Mouse (Mus musculus) stomach, embryonic 14.5 days (tissue): Measurements from ENCODE around the gene Sipa1l1. TPM values are rescaled to one million over a fixed set of nuclear protein-coding genes. Genes with fewer than 3 reads are reported as not detected.

Source experiments
- ATAC-seq: fragments of 200-750 bp; cut with Nextera tagmentation; 2 replicates; pipeline ENCODE4 v1.8.0; 2017; ENCODE audit warnings: low read depth, moderate TSS enrichment; ENCODE audit not compliant: insufficient number of reproducible peaks, insufficient read depth, low FRiP score
- H3K27ac ChIP-seq: fragments of 300-500 bp; sonication (generic); 2 replicates; pipeline ENCODE4 v1.5.1; 2014; ENCODE audit warnings: mild to moderate bottlenecking, low read length, moderate library complexity, mixed read lengths
- H3K27me3 ChIP-seq: fragments of 300-500 bp; sonication (generic); 2 replicates; pipeline ENCODE4 v1.6.1; 2014; ENCODE audit warnings: low read length, control low read depth, mixed read lengths; ENCODE audit not compliant: control insufficient read depth, insufficient read depth
- H3K36me3 ChIP-seq: fragments of 300-500 bp; sonication (generic); 2 replicates; pipeline ENCODE4 v1.6.1; 2014; ENCODE audit warnings: mild to moderate bottlenecking, control low read depth, low read length, moderate library complexity, mixed read lengths; ENCODE audit not compliant: control insufficient read depth, insufficient read depth
- H3K4me1 ChIP-seq: fragments of 300-500 bp; sonication (generic); 2 replicates; pipeline ENCODE4 v1.6.1; 2014; ENCODE audit warnings: low read length, control low read depth, mixed read lengths; ENCODE audit not compliant: control insufficient read depth, insufficient read depth
- H3K4me2 ChIP-seq: fragments of 300-500 bp; sonication (generic); replicated peaks from 2 replicates; pipeline ENCODE4 v1.6.1; 2014; ENCODE audit warnings: low read depth, low read length, control low read depth
- H3K4me3 ChIP-seq: fragments of 300-500 bp; sonication (generic); 2 replicates; pipeline ENCODE4 v1.5.1; 2014; ENCODE audit warnings: low read depth, low read length, control low read depth
- H3K9ac ChIP-seq: fragments of 300-500 bp; sonication (generic); replicated peaks from 2 replicates; pipeline ENCODE4 v1.6.1; 2014; ENCODE audit warnings: low read depth, mild to moderate bottlenecking, control low read depth, low read length, moderate library complexity, mixed read lengths
- H3K9me3 ChIP-seq: fragments of 300-500 bp; sonication (generic); 2 replicates; pipeline ENCODE4 v1.6.1; 2016; ENCODE audit warnings: low read depth, low read length, control low read depth; ENCODE audit not compliant: control insufficient read depth
- WGBS: fragments of 180-500 bp; shearing (Covaris S2); extraction: QIAGEN DNeasy Blood & Tissue Kit; methylation state at CpG from one replicate; pipeline ENCODE4 v1.1.7; 2014; 5-methylcytosine and 5-hydroxymethylcytosine counted together
- polyA plus RNA-seq: library from polyadenylated mRNA; unstranded; fragments of >200 nt; fragmentation: Nextera tagmentation; extraction: Ambion mirVana; gene quantifications from 2 replicates; pipeline ENCODE4 v1.2.1, GENCODE M21; 2014

Sipa1l1 gene
- polyA plus RNA-seq, 1 experiment from 2014 or later: 44.0 TPM

- Histone ChIP-seq H3K9ac (no peak overlapping the region), H3K4me2 (no peak overlapping the region), H3K27me3 (no peaks in the 10 kb centered on the region), H3K27ac (no peak overlapping the region), H3K4me3 (no peak overlapping the region), H3K4me1 (no peaks in the 10 kb centered on the region), H3K36me3 (no peaks in the 10 kb centered on the region), H3K9me3 (no peaks in the 10 kb centered on the region)
- no peak for ATAC-seq
- WGBS: 65% methylated on average over 12 of the region's 12 CpGs
These were observed 22.0 kb upstream of the Sipa1l1 start for GRCm38 (mm10) chr12:82147021-82147693.

DNA sequence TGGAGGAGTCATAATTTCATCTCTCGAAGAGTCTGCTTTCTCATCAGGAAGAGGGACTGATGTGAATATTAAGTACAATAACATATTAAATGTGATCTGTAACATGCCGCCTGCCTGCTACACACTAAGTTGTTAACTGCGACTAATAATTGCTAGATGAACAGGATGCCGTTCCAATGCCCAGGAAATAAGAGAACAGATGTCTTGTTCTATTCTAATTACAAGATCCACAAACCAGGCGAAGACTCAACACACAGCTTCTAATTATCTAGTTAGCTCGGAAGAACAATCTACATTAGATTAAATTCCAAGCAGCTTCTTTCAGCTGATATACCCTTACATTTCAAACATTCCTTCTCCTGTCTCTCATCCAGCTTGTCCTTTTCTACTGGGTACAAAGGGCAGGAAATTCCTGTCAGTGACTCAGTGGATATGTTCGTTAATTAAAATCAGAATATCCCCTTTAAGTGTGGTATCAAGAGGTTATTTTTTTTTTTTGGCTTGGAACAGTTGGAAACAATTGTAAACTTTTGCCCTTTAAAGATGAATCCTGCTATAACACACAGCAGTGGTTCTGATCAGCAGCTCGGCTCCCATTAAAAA lies 20.7 kb upstream of the Sipa1l1 start:
- Histone ChIP-seq H3K9ac (no peak overlapping the region), H3K27me3 (no peaks in the 10 kb centered on the region), H3K4me2 (no peak overlapping the region), H3K9me3 (no peaks in the 10 kb centered on the region), H3K4me3 (no peak overlapping the region), H3K4me1 (no peaks in the 10 kb centered on the region), H3K36me3 (no peaks in the 10 kb centered on the region), H3K27ac (no peak overlapping the region)
- 71% methylated on average over 8 of the region's 8 CpGs for WGBS
- ATAC-seq: no peak

- Histone ChIP-seq H3K4me1 (no peaks in the 10 kb centered on the region), H3K27me3 (no peaks in the 10 kb centered on the region), H3K36me3 (no peaks in the 10 kb centered on the region), H3K4me3 (no peak overlapping the region), H3K4me2 (no peak overlapping the region), H3K27ac (no peak overlapping the region), H3K9me3 (no peaks in the 10 kb centered on the region), H3K9ac (no peak overlapping the region)
- ATAC-seq: no peak
- WGBS: 68% methylated on average over 2 of the region's 2 CpGs
These were observed 18.1 kb upstream of the Sipa1l1 start for GRCm38 (mm10) chr12:82151019-82151418.

- Histone ChIP-seq H3K4me1 (no peaks in the 10 kb centered on the region), H3K9me3 (no peaks in the 10 kb centered on the region), H3K36me3 (no peaks in the 10 kb centered on the region), H3K4me2 (no peak overlapping the region), H3K9ac (no peak overlapping the region), H3K27me3 (no peaks in the 10 kb centered on the region), H3K4me3 (no peak overlapping the region), H3K27ac (no peak overlapping the region)
- WGBS: 86% methylated on average over 4 of the region's 4 CpGs
- no peak for ATAC-seq
These were observed 14.6 kb upstream of the Sipa1l1 start for GRCm38 (mm10) chr12:82154527-82154926.

DNA sequence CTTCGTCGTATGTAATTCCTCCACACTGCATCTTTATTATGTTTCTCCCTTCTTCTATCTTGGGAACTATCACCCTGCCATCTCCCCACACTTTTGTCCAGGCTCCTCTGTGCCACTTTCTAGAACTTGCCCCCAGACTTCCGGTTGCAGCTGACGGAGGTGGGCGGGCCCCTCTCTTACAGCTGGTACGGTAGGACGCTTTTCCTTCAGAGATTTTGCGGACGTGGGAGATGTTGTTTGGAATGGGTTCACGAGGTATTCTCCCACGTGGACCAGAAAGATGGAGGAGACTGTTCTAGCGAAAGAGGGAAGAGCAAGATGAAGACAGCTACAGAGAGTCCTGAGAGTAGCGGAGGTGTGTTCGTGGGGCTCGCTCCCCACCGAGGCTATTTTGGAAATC lies 10.6 kb upstream of the Sipa1l1 start:
- no peak overlapping the region for H3K4me3 ChIP-seq
- H3K36me3 ChIP-seq: no peaks in the 10 kb centered on the region
- H3K9ac ChIP-seq: no peak overlapping the region
- no peaks in the 10 kb centered on the region for H3K9me3 ChIP-seq
- 94% methylated on average over 16 of the region's 16 CpGs for whole genome bisulfite sequencing
- no peak overlapping the region for H3K27ac ChIP-seq
- H3K4me2 ChIP-seq: no peak overlapping the region
- H3K4me1 ChIP-seq: no peaks in the 10 kb centered on the region
- H3K27me3 ChIP-seq: no peaks in the 10 kb centered on the region
- ATAC-seq: no peak

DNA sequence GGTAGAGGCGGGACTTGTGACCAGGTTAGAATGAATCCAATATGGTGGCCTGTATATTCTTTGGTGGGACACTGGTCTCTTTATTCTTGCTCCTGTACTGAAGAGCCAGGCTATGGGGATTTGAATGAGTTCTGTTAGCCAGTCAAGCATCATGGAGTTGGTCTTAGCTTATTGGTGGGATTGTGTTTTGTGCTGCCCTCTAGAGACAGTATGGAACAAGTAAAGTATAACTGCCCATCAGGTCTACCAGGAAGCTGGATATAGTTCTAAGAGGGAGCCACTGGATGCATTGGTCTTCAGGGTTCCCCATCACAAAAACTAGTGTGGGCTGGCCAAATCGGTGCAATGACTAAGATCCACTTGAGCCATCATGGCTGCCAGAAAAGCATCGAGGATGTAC lies 9.7 kb upstream of the Sipa1l1 start:
- no peak overlapping the region for H3K9ac ChIP-seq
- H3K36me3 ChIP-seq: no peaks in the 10 kb centered on the region
- H3K9me3 ChIP-seq: no peaks in the 10 kb centered on the region
- WGBS: 91% methylated on average over 3 of the region's 3 CpGs
- H3K4me1 ChIP-seq: no peaks in the 10 kb centered on the region
- H3K27ac ChIP-seq: no peak overlapping the region
- ATAC-seq: no peak
- H3K4me3 ChIP-seq: no peak overlapping the region
- no peaks in the 10 kb centered on the region for H3K27me3 ChIP-seq
- H3K4me2 ChIP-seq: no peak overlapping the region

- H3K27ac ChIP-seq: no peak overlapping the region
- no peaks in the 10 kb centered on the region for H3K9me3 ChIP-seq
- ATAC-seq: no peak
- H3K4me1 ChIP-seq: no peaks in the 10 kb centered on the region
- no peak overlapping the region for H3K9ac ChIP-seq
- H3K4me2 ChIP-seq: no peak overlapping the region
- no peaks in the 10 kb centered on the region for H3K27me3 ChIP-seq
- no peak overlapping the region for H3K4me3 ChIP-seq
- WGBS: 65% methylated on average over 4 of the region's 4 CpGs
- H3K36me3 ChIP-seq: no peaks in the 10 kb centered on the region
These were observed 3.5 kb upstream of the Sipa1l1 start for GRCm38 (mm10) chr12:82165651-82166050.

- H3K4me3 ChIP-seq: no peak overlapping the region
These were observed 3.0 kb upstream of the Sipa1l1 start for GRCm38 (mm10) chr12:82166101-82166571.

More at GRCm38 (mm10) chr12:82166101-82166571, 3.0 kb upstream of the Sipa1l1 start:
- Histone ChIP-seq H3K36me3 (no peaks in the 10 kb centered on the region), H3K4me2 (peak overlapping the region; percentile 13), H3K9ac (no peak overlapping the region), H3K27ac (no peak overlapping the region), H3K4me1 (0 out of 2 replicates have a peak, but pooled peaks cover 2% of the 10 kb centered on the region), H3K27me3 (no peaks in the 10 kb centered on the region), H3K9me3 (no peaks in the 10 kb centered on the region)
- WGBS: 34% methylated on average over 14 of the region's 14 CpGs
- ATAC-seq: no peak
